Mouse (Mus musculus) cortical plate, adult 2 months (tissue): ENCODE measurements around the gene Zdhhc14. TPM values are rescaled to one million over a fixed set of nuclear protein-coding genes. Genes with fewer than 3 reads are reported as not detected.

ENCODE experiments used
- H3K27ac ChIP-seq: fragments of 200-500 bp; 2 replicates; pipeline ENCODE4 v1.5.1; 2012; ENCODE audit warnings: low read length, control low read depth, inconsistent platforms; ENCODE audit not compliant: insufficient read depth
- H3K4me1 ChIP-seq: fragments of 200-500 bp; 2 replicates; pipeline ENCODE4 v1.6.1; 2011; ENCODE audit warnings: low read length; ENCODE audit not compliant: control insufficient read depth, insufficient read depth
- H3K4me3 ChIP-seq: fragments of 200-500 bp; 2 replicates; pipeline ENCODE4 v1.5.1; 2011; ENCODE audit warnings: mild to moderate bottlenecking, low read length, control low read depth; ENCODE audit not compliant: insufficient read depth
- CTCF ChIP-seq: fragments of 200-500 bp; IDR thresholded peaks from 2 replicates; pipeline ENCODE4 v1.5.1; 2011; ENCODE audit warnings: mild to moderate bottlenecking, control low read depth, low read length; ENCODE audit not compliant: insufficient read depth; ENCODE audit errors: extremely low read depth
- POLR2A ChIP-seq: fragments of 200-500 bp; IDR thresholded peaks from 2 replicates; pipeline ENCODE4 v1.6.1; 2011; ENCODE audit warnings: mild to moderate bottlenecking, low read length, control low read depth; ENCODE audit not compliant: insufficient read depth; ENCODE audit errors: extremely low read depth
- polyA plus RNA-seq: library from polyadenylated mRNA; depleted of rRNA; stranded (reverse); fragments of >200 nt; gene quantifications from 2 replicates; pipeline ENCODE4 v1.2.3, GENCODE M21; 2012

Zdhhc14 gene
- polyA plus RNA-seq, 1 experiment: 15.1 TPM

- Histone ChIP-seq H3K27ac (0 out of 2 replicates have a peak overlapping the region, but pooled peaks have one; percentile 25), H3K4me3 (no peak overlapping the region), H3K4me1 (no peaks in the 10 kb centered on the region; the same call in 1 of the 2 replicates)
- no peak for TF ChIP-seq CTCF
- no peak for TF ChIP-seq POLR2A
Observed at GRCm38 (mm10) chr17:5591604-5592209, 99.3 kb downstream of the Zdhhc14 start.

DNA sequence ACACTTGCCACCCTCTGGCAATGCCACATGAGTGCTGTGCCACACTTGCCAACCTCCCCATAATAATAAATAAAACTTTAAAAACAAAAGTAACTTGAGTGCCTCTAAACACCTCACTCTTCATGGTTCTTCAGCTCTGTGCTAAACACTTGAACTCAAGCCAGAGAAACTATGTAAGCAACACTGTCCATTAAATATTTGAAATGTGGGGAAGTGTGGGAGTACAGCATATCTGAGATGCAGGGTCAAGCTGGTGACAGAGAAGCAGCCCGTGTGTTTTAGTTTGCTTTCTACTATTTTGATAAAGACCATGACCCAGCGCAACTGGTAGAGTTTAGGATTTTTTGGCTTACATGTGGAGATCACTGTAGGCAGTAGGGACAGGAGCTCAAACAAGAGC lies 100.7 kb downstream of the Zdhhc14 start:
- TF ChIP-seq CTCF (no peak), POLR2A (no peak)
- Histone ChIP-seq H3K4me1 (no peaks in the 10 kb centered on the region; the same call in 1 of the 2 replicates), H3K27ac (no peak overlapping the region), H3K4me3 (no peak overlapping the region)

GRCm38 (mm10) chr17:5595068-5595467 lies 102.7 kb downstream of the Zdhhc14 start:
- H3K27ac ChIP-seq: no peak overlapping the region
- H3K4me1 ChIP-seq: peaks cover 2% of the 10 kb centered on the region; the same call in 1 of the 2 replicates
- no peak overlapping the region for H3K4me3 ChIP-seq
- TF ChIP-seq POLR2A: no peak
- TF ChIP-seq CTCF: no peak

- Histone ChIP-seq H3K4me3 (no peak overlapping the region), H3K4me1 (peaks cover 2% of the 10 kb centered on the region; the same call in 1 of the 2 replicates), H3K27ac (no peak overlapping the region)
- TF ChIP-seq CTCF: no peak
- TF ChIP-seq POLR2A: no peak
Observed at GRCm38 (mm10) chr17:5596490-5596889, 104.1 kb downstream of the Zdhhc14 start.

DNA sequence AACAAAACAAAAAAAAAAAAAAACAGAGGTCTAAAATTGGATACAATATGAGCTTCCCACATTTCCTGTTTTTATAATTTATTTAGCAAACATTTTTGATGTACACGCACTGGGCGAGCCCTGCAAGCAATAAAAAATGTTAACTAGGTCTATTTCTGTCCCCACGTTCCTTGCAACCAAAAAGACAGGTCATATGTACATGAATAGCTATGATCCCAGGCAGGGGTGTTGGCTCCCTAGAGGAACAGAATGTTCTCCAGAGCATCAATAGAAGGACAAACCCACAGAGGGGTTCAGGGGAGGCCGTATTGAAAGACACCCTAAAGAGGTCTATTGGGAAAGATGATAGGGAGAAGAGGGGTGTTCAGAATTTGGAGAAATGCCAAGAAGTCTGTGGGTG lies 106.6 kb downstream of the Zdhhc14 start:
- H3K4me3 ChIP-seq: no peak overlapping the region
- no peak for TF ChIP-seq CTCF
- peaks cover 2% of the 10 kb centered on the region for H3K4me1 ChIP-seq
- no peak overlapping the region for H3K27ac ChIP-seq

GRCm38 (mm10) chr17:5600505-5601027 lies 108.2 kb downstream of the Zdhhc14 start:
- H3K4me1 ChIP-seq: peaks cover 2% of the 10 kb centered on the region
- no peak overlapping the region for H3K27ac ChIP-seq
- no peak for TF ChIP-seq POLR2A
- H3K4me3 ChIP-seq: no peak overlapping the region

DNA sequence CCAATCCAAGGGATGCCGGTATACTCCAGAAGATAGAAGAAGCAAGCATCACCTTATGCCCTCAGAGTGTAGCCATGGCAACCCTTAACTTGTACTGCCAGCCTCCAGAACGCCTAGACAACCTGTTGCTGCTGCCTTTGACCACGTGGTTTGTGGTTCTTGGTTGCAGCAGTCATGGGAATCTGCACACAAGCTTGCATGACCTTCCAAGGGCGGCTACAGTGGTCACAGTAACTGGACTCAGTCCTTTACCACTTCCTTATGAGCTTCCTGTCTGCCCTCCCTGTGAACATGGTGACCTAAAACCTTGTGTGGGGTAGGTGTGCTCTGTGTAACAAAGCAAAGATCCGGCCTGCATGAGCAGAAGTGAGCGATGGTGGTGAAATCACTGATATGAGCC lies 109.6 kb downstream of the Zdhhc14 start:
- no peak overlapping the region for H3K27ac ChIP-seq
- H3K4me1 ChIP-seq: peaks cover 3% of the 10 kb centered on the region
- no peak overlapping the region for H3K4me3 ChIP-seq
- no peak for TF ChIP-seq CTCF
- TF ChIP-seq POLR2A: no peak

DNA sequence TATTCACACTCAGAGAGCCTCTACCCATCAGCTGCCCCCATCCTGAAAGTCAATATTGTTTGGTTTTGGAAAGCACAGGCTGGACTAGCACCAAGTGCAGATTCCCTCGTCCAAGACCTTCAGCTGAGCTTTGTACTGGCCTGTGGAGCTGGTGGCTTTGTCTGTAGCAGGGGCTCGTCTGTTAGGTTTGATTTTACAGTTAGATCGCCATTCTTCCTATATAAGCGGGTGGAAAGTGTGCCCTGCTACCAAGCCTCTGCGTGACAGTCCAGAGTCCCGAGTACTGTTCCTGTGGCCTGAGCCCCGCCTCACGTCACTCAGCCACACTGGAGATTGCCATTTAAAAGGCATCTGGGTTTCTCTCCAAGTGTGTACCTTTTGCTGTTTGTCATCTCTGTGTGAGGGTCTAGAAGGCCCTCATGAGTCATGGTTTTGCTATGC lies 113.8 kb downstream of the Zdhhc14 start:
- TF ChIP-seq POLR2A: no peak
- TF ChIP-seq CTCF: no peak
- Histone ChIP-seq H3K27ac (peak overlapping the region; percentile 55; the same call in 1 of the 2 replicates), H3K4me3 (no peak overlapping the region), H3K4me1 (peaks cover 3% of the 10 kb centered on the region)

GRCm38 (mm10) chr17:5607352-5607751 lies 115.0 kb downstream of the Zdhhc14 start:
- peaks cover 3% of the 10 kb centered on the region; the same call in 1 of the 2 replicates for H3K4me1 ChIP-seq
- no peak overlapping the region for H3K27ac ChIP-seq
- no peak overlapping the region for H3K4me3 ChIP-seq
- TF ChIP-seq CTCF (no peak), POLR2A (no peak)

GRCm38 (mm10) chr17:5609875-5610552 lies 117.7 kb downstream of the Zdhhc14 start:
- Histone ChIP-seq H3K4me1 (peaks cover 3% of the 10 kb centered on the region; the same call in 1 of the 2 replicates), H3K27ac (no peak overlapping the region), H3K4me3 (no peak overlapping the region)
- TF ChIP-seq POLR2A (no peak), CTCF (no peak)
